Mouse (Mus musculus) liver, postnatal 0 days (tissue): ENCODE results near the gene Coq8a.

Experiments used
- CTCF ChIP-seq: sonication (generic); IDR thresholded peaks from 2 replicates; pipeline ENCODE4 v1.5.1; 2016; ENCODE audit warnings: antibody characterized with exemption, low read depth
- EP300 ChIP-seq: IDR thresholded peaks from 2 replicates; pipeline ENCODE4 v1.6.1; 2016; ENCODE audit warnings: antibody characterized with exemption, low read depth, mild to moderate bottlenecking

DNA sequence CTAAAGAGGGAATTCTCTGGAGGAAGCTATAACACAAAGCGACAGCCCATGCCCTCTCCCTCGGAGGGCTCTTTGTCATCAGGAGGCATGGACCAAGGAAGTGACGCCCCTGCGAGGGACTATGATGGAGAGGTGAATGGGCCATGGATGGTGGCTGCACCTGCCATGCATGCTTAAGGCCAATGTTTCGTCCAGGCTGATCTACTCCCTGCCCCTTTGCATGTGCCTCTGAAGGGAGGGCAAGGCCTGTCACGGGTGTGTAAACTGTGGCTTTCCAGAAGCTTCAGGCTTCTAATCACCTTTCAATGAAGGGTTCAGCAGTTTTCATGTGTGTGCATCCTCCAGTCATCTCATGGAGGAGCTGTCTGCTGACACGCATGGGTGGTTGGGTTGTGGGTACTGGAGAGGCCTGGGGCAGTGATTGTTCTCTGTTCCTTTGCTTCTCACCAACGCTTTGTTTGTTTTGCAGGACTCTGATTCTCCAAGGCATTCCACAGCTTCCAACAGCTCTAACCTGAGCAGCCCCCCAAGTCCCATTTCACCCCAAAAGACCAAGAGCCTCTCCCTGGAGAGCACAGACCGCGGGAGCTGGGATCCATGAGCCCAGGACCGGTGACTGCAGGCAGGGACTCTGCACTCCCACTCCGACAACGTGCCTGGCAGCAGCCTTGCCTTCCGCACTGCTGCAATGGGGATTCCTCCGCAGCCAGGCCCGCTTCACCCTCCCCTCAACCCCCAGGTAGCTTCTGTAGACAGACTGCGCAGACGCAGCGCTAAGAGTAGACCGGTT is 37.6 kb downstream of the Coq8a start:
- TF ChIP-seq CTCF (no peak), EP300 (no peak)
